In the genomic region with DNA sequence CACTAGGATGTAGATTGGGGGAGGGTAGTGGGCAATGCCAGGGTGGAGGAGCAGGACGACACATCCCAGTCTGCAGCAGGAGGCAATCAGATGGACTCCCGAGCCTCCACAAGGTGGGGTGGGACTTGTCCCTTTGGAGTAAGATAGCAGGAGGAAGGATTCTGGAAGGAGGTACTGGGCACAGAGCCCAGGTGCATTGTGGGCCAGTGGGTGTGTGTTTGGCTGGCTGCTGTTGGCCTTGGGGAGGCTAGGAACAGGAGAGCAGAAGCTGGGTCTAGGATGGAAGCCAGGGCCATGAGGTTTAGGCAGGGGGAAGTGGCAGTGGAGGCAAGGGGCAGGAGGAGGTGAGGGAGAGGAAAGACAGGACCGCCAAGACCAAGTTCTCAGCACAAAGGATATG, we compare ENCODE assay signal across 13 mouse cellular contexts. TPM values are rescaled to one million over a fixed set of nuclear protein-coding genes. Genes with fewer than 3 reads are reported as not detected.
DNase-seq lines count a peak whose midpoint lies in the region; ATAC-seq and TF ChIP-seq lines count a peak whose summit lies in the region.
"Had no signal": no experiment of that assay in that cellular context is flagged by ENCODE, and none has a peak within 500 bp of the region (broad histone marks: within the 10 kb centered on the region; RNA-seq: fewer than 3 reads in every experiment).

No protein-coding gene starts in this region.

- H3K4me1 ChIP-seq in intestine, postnatal 0 days (replicated peaks; ENCODE audit: control insufficient read depth, insufficient read depth, low read length): no peaks in the 10 kb centered on the region
- H3K4me1 ChIP-seq in hindbrain, embryonic 16.5 days (ENCODE audit: control insufficient read depth, insufficient read depth, low read depth, low read length): peaks cover 5% of the 10 kb centered on the region

- H3K36me3 ChIP-seq in intestine, postnatal 0 days (ENCODE audit: control insufficient read depth, insufficient read depth): peaks cover 7% of the 10 kb centered on the region
- peaks cover 5% of the 10 kb centered on the region for H3K36me3 ChIP-seq in hindbrain, embryonic 16.5 days (ENCODE audit: control insufficient read depth, insufficient read depth, low read length)
- H3K36me3 ChIP-seq: stomach, embryonic 15.5 days had no signal

- no peak for TF ChIP-seq CTCF in intestine, postnatal 0 days (IDR thresholded peaks at IDR 0.05; ENCODE audit: low read depth)

- no peak overlapping the region for H3K9ac ChIP-seq in intestine, postnatal 0 days (ENCODE audit: low read depth, low read length)
- H3K9ac ChIP-seq in hindbrain, embryonic 16.5 days (ENCODE audit: low read depth, low read length): no peak overlapping the region
- H3K9ac ChIP-seq: stomach, embryonic 15.5 days had no signal

- intact Hi-C loops in heart, postnatal 10 days (cut with DNase I): no loop called here

- DNase-seq in heart, adult 11 months: peak; percentile 87
- DNase-seq in heart, postnatal 10 days: no peak
- peak; percentile 54 for DNase-seq in ovary, adult 18-20 months (ENCODE audit: low spot score)
- DNase-seq in ovary, postnatal 10 days (ENCODE audit: low spot score): no peak
- DNase-seq in thymus, postnatal 4 days: no peak
- DNase-seq: gastrocnemius, postnatal 10 days had no signal

- no peak overlapping the region for H3K4me3 ChIP-seq in intestine, postnatal 0 days (ENCODE audit: low read depth, low read length)
- H3K4me3 ChIP-seq in hindbrain, embryonic 16.5 days (ENCODE audit: low read length): no peak overlapping the region
- H3K4me3 ChIP-seq: forebrain, embryonic 10.5 days; stomach, embryonic 15.5 days had no signal

- no peak overlapping the region for H3K4me2 ChIP-seq in intestine, postnatal 0 days (replicated peaks; ENCODE audit: low read depth)
- H3K4me2 ChIP-seq in hindbrain, embryonic 16.5 days (ENCODE audit: low read length): no peak overlapping the region
- H3K4me2 ChIP-seq: stomach, embryonic 15.5 days had no signal

- 53% methylated on average over 3 of the region's 3 CpGs for WGBS in intestine, postnatal 0 days
- WGBS in hindbrain, embryonic 16.5 days: 66% methylated on average over 3 of the region's 3 CpGs

- peak overlapping the region; percentile 35; the same call in 1 of the 2 replicates for H3K27ac ChIP-seq in intestine, postnatal 0 days (ENCODE audit: low read depth, low read length)
- no peak overlapping the region for H3K27ac ChIP-seq in hindbrain, embryonic 16.5 days (ENCODE audit: low read depth, low read length)
- H3K27ac ChIP-seq: forebrain, embryonic 10.5 days; kidney, postnatal 0 days; macrophage; stomach, embryonic 15.5 days had no signal

- H3K9me3 ChIP-seq in intestine, postnatal 0 days (ENCODE audit: control insufficient read depth): no peaks in the 10 kb centered on the region
- no peaks in the 10 kb centered on the region for H3K9me3 ChIP-seq in hindbrain, embryonic 16.5 days (ENCODE audit: control insufficient read depth, low read length)
- H3K9me3 ChIP-seq: forebrain, embryonic 10.5 days; stomach, embryonic 15.5 days had no signal

- H3K27me3 ChIP-seq in intestine, postnatal 0 days (replicated peaks; ENCODE audit: control insufficient read depth, insufficient read depth, low read length): no peaks in the 10 kb centered on the region
- no peaks in the 10 kb centered on the region for H3K27me3 ChIP-seq in hindbrain, embryonic 16.5 days (replicated peaks; ENCODE audit: control insufficient read depth, insufficient read depth, low read length)
- H3K27me3 ChIP-seq: stomach, embryonic 15.5 days had no signal

- no peak; the same call in 1 of the 2 replicates for ATAC-seq in intestine, postnatal 0 days
- no peak for ATAC-seq in hindbrain, embryonic 16.5 days

RNA-seq across cellular contexts. Expression of a gene that starts 6.4 kb away (rescaled TPM):
- total RNA-seq in heart, postnatal 10 days (2021): 1 to 10 TPM; 1.1 to 1.9 TPM
- polyA plus RNA-seq in intestine, postnatal 0 days (2015; fragmentation: Nextera tagmentation; extraction: Ambion mirVana): 20.9 and 22.9 TPM in 2 replicates
- 42.3 and 47.8 TPM in 2 replicates for polyA plus RNA-seq in hindbrain, embryonic 16.5 days (2015; fragmentation: Nextera tagmentation; extraction: Ambion mirVana)

RNA-seq across cellular contexts. Expression of a gene that starts 25.7 kb away (rescaled TPM):
- under 1 TPM; 0.30 to 0.91 TPM for total RNA-seq in heart, postnatal 10 days (2021)
- 0.63 and 0.76 TPM in 2 replicates for polyA plus RNA-seq in intestine, postnatal 0 days (2015; fragmentation: Nextera tagmentation; extraction: Ambion mirVana)
- 0.36 and 0.39 TPM in 2 replicates for polyA plus RNA-seq in hindbrain, embryonic 16.5 days (2015; fragmentation: Nextera tagmentation; extraction: Ambion mirVana)
- polyA plus RNA-seq: macrophage had no signal

RNA-seq across cellular contexts. Expression of a gene that starts 27.6 kb away (rescaled TPM):
- 10 to 100 TPM; 18.8 to 21.5 TPM for total RNA-seq in heart, postnatal 10 days (2021)
- 16.8 and 17.5 TPM in 2 replicates for polyA plus RNA-seq in intestine, postnatal 0 days (2015; fragmentation: Nextera tagmentation; extraction: Ambion mirVana)
- 46.7 and 51.4 TPM in 2 replicates for polyA plus RNA-seq in hindbrain, embryonic 16.5 days (2015; fragmentation: Nextera tagmentation; extraction: Ambion mirVana)

RNA-seq across cellular contexts. Expression of a gene that starts 27.9 kb away (rescaled TPM):
- total RNA-seq in heart, postnatal 10 days (2021): 10 to 100 TPM; 69.8 to 76.2 TPM
- 152 TPM in 2 replicates for polyA plus RNA-seq in intestine, postnatal 0 days (2015; fragmentation: Nextera tagmentation; extraction: Ambion mirVana)
- 65.3 and 73.2 TPM in 2 replicates for polyA plus RNA-seq in hindbrain, embryonic 16.5 days (2015; fragmentation: Nextera tagmentation; extraction: Ambion mirVana)

RNA-seq across cellular contexts. Expression of a gene that starts 31.9 kb away (rescaled TPM):
- total RNA-seq in heart, postnatal 10 days (2021): not detected
- not detected in 2 replicates for polyA plus RNA-seq in intestine, postnatal 0 days (2015; fragmentation: Nextera tagmentation; extraction: Ambion mirVana)
- polyA plus RNA-seq in hindbrain, embryonic 16.5 days (2015; fragmentation: Nextera tagmentation; extraction: Ambion mirVana): 24.9 and 30.6 TPM in 2 replicates
- total RNA-seq: gastrocnemius, postnatal 10 days; heart, postnatal 25 days had no signal
- polyA plus RNA-seq: kidney, postnatal 0 days; macrophage; stomach, embryonic 15.5 days had no signal

Comparison
In these comparisons a context has a peak if more than half of its experiments do, and no peak if none do; other contexts are left out.
1. DNase-seq: peak in heart, adult 11 months (single experiment) and ovary, adult 18-20 months (single experiment); none in heart, postnatal 10 days (0 of 2), ovary, postnatal 10 days (single experiment) and thymus, postnatal 4 days (single experiment).